Mouse (Mus musculus): ENCODE data around the gene Fndc1.
A peak's percentile ranks its signal among the peaks of the same experiment; 100 is the strongest.

Gene Fndc1

DNA sequence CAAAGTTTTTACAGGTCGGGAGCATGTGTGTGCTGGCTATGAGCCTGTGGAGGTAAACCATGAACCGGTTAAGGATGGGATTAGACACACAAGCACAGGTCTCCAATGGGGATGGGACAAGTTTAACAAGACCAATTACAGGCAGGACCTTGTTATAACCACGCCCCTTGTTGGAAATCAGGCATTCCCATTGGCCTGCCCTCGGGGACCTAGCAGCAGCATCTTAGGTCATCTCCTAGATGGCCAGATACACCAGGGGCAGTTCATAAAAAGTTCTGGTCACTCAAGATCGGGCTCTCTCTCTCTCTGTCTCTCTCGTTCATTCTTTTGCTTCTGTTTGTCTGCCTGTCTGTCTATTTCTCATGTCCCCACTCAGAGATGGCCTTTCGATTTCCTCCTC, 6.9 kb downstream of the Fndc1 start:
- DNase-seq (ENCODE audit: low spot score): no peak

DNA sequence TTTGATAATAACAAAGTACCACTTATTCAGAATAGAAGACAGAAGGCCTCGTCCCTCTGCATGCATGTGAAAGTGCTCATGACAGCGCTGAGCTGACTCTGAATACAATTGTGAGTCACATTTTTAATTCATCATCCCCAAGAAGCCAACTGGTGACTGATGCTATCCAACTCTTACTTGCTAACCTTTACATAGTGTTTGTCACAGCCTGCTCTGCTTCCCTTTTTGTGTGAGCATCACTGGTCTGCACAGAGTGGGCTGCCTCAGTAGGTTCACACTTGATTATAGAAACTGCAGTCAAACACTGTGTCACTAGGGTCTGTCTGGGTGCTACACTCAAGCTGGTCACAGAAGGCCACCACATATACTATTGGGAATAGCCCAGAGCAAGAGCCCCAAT, 10.5 kb downstream of the Fndc1 start:
- DNase-seq (ENCODE audit: low spot score): no peak

DNA sequence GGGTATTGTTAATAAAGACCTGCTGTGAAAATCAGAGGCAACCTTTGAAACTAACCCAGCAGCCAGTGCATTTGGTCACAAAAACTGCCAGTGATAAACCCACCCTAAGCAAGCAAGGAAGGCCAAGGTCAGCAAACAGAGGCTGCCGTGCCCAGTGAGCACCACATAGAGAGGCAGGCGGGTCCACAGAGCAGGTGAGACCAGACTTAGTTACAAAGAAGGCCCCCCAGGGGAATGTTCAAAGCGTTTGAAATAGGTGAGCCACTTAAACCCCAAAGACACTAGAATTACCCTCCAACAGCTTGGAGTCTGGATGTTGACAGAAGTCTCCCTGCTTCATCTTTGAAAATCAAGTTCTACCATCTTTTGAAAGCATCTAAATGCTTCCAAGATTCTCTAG, 12.7 kb downstream of the Fndc1 start:
- DNase-seq (ENCODE audit: low spot score): no peak

DNA sequence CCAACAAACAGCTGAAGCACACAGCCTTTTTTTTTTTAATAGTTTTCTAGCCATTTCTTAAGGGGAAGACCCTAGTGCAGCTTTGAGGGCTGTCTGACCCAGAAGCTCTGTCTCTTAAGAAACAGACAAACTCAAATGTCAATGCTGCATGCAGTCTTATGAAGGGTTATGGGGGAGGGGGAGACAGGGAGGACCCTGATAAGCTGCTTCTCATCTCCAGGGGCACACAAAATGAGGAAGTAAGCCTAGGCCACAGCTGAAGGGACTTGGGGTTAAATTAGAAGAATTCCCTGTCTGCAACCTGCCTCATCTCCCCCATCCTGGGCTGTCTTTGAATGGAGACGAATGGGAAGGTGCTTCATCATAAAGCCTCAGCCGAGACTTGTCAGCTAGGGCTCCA, 19.1 kb downstream of the Fndc1 start:
- DNase-seq (ENCODE audit: low spot score): no peak

DNA sequence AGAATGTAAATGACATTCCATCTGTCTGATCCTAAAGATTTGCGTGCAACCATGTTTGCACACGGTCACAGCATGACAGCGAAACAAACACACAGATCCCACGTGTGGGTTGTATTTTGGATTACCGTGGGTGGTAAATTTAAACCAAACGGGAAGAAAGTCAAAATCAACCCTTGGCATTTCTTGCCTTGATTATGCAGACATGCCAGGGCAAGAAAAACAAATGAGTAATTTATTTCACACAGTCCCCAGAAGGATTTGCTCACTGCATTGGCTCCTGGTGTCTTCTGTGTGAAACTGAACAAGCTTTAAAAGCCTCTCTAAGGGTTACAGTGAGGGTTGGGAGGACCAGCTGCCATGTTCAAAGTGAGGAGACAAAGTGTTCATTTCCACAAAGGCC, 22.0 kb downstream of the Fndc1 start:
- DNase-seq (ENCODE audit: low spot score): no peak

DNA sequence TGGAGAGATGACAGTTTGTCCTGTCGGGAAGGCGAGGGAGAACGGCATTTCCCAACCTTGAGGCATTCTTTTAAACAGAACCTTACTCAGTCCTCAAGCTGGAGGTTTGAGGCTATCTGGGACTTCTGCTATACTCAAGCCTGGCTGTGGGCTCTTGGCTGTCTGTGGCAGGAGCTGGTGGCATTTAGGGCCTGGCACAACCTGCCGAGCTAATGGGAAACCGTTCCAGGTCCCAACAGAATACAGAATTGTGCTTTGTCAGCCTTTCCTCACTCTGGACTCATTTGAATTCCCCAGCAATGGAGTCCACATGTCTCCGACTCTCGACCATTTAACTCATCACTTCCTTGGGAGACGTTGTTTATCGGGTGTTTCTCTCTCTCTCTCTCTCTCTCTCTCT, 24.6 kb downstream of the Fndc1 start:
- no peak for DNase-seq (ENCODE audit: low spot score)

DNA sequence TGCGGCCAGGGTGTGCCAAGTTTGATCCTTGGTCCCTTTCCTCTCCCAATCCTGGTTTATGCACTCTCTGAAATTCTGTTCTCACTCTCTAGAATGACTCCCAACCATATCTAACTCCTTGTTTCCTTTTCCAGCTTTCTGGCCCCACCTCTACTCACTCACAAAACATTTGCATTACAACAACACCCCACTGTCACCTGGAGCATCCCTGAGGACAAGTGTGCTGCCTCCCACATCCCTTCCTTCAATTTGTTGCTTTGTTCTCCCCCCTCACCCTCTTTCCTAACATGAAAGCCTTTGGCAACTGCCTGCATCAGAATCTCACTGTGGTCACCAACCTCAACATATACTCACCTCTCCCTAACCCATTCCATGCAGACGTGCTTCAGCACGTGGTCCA, 27.2 kb downstream of the Fndc1 start:
- no peak for DNase-seq (ENCODE audit: low spot score)

DNA sequence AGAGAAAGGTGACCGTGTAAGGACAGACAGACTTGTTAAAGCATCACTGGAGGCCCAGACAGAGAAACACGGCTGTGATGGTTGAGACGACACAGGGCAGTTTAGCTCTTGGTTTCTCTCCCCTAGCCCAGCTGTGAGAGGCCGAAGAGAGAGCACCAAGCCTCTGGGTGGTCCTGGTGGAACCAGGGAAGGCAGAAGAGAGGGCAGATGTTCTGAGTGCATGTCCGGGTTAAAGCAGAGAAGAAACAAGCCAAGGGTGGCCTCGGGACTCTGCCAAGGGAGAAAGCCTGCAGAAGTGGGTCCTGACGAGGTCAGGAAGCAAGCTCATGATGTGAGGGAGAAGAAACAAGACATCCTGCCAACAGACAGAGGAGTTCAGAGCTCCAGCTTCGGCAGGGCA, 31.5 kb downstream of the Fndc1 start:
- no peak for DNase-seq (ENCODE audit: low spot score)

DNA sequence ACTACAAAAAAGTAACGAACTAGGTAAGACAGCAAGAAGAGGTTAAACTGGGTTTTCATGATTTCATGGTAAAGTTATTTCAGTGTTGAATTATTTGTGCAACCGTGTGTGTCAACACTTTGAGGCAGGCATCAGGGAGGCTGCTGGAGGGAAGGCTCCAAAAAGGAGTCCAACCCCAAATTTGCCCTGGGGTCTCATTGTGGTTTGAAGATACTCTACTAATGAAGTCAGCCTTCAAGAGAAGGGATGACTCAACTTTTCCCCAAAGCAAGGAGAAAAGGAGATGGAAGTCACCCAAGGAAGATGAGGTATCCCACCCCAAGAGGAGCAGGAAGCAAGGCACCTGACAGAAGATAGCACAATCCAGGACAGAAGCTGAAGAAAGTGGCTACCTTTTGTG, 31.9 kb downstream of the Fndc1 start:
- DNase-seq (ENCODE audit: low spot score): no peak

DNA sequence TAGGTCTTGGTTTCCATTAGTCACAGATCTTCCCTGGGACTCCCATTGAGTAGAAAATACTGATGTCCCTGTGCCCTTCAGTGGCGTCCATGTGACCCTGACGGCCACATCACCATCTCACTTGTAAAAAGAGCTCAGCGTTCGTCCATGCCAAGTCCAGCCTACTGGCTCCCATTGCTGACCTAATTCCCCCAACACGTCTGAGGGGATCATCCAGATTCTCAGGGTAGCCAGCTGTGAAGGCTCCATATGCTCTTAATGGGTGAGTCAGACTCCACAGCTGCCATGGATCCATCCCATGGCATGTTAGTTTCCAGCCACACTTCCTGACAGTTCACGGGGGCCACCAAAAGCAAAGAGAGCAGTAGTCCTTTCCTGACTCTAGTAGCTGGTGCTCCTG, 33.0 kb downstream of the Fndc1 start:
- DNase-seq (ENCODE audit: low spot score): no peak

DNA sequence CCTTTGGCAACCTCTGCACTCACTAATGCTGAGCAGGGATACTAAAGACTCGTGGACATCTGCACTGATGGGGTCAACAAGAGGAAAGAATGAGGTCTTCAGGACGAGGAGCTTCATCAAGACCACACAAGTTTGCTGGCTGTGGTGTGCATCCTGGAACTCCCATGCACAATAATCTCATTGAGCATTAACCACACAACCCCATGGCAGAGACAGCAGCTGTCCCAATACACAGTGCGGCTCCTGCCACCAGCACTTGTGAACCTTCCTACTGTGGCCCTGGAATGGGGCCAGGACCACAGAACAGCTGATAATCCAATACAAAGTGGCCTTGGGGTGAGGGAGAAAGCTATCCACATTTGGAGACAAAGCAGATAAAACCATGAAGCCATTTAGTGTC, 36.6 kb downstream of the Fndc1 start:
- DNase-seq (ENCODE audit: low spot score): no peak

DNA sequence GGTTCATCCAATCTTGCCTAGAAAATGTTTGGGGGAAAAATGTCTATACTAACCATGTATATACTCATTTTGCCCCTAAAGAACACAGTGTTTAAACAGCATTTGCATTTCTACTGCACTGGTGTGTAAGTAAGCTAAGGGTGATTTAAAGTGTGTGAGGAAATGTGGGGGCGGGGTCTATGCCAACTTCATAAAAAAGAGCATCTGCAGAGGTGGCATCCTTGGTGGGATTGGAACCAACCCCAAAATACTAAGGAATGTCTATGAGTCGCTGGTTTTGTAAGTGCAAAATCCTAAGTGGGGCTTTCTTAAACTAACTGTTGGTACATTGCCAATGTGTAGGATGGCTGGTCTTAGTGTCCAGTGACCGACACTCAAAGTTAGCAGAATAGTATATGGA, 53.0 kb downstream of the Fndc1 start:
- DNase-seq (ENCODE audit: low spot score): no peak

DNA sequence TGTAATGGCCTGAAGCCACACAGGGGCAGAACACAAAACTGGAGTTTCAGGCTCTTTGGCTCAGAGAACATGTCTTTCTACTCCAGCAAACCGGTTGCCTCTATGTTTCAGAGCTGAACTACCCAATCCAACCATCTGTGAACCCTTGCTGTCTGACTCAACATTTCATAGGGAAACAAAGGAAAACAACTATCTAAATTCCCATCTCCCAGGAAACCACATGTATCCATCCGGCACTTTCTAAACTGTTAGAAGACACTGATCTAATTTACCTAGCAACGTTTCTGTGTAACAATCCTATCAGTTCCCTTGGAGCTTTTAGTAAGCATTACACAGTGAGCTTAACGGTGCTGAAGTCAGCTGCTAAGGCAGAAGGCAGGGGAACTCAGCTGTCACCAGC, 67.3 kb downstream of the Fndc1 start:
- no peak for DNase-seq (ENCODE audit: low spot score)

DNA sequence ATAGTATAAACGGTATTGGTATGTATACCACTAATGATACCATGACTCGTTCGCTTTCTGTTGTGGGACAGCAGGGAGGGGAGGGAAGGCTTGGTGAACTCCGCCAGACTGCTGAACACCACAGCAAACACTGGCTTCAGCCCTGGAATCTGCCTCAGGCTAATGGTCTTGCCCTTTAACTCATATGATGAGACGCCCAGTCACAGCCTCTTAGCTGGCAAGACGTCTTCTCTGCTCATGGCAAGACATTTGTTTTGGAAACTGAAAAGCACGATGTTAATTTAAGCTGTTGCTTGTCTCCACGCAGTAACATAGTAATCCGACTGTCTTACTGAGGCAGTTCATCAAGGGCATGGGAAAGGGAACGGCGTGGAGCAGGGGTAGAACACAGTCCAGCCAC, 72.1 kb downstream of the Fndc1 start:
- no peak for DNase-seq (ENCODE audit: low spot score)

DNA sequence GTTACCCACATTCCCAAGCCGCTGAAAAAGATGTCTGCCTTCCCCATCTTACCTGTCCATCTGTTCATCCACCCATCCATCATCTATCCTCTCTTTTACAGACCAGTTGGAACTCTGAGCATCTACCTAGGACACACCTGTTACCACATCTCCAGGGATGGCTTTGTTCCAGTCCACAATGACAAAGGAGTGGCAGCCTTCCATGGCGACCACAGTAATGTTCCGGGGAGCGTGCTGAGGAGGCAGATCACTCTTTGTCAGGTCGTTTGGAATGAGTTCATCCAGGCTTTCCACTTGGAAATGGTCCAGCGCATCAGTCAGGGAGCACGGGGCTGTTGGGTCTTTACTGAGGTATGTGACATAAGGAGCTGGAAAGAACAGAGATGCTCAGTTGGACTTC, 73.7 kb downstream of the Fndc1 start:
- no peak for DNase-seq (ENCODE audit: low spot score)

DNA sequence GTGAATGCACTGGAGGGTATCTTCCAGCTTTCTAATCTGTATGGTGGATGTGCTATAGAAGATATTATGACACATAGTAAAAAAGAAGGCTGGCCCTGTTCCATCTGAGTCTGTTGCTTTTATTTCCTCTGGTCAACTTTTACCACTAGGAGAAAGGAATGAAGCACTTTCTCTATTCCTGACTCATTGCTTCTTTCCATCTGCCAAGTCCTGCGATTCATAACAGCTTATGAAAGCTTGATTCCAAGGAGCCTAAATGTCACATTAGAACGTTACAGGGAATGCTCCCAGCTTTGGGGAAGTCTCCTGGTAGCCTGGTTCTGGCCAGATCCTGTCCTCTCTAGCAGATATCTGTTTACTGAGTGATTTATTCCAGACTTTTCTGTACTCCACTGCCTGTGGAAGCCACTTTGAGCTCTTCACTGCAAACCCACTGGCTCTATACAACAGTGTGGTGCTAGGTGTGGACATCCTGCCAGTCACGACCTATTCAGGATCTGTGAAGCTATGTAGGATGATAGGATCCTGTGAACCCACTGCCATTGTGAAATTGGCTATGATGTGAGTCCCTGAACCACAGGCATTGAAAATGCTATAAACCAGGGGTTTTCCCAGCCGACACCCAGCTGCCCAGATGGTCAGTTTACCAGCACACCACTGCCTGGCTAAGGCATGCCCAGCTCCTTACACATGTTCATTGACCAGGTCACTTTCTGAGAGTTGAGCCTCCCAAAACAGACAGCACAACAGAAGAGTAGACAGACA, 77.9 kb downstream of the Fndc1 start:
- no peak for DNase-seq (ENCODE audit: low spot score)

DNA sequence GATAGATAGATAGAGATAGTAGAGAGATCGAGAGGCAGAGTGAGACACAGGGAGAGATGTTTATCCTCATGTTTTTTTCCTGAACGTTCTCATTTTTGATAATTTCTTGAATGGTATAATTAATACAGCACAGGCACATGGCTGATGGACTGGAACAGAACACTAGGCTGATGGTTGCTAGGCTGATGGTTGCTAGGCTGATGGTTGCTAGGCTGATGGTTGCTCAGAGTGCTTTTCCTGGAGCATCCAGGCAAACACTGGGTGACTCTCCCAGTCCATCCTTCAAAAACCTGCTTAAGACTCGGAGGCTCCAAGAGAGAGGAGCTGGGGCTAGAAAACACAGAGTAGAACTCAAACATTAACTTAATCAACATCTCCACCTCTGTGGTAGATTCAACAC, 80.3 kb downstream of the Fndc1 start:
- DNase-seq (ENCODE audit: low spot score): no peak

DNA sequence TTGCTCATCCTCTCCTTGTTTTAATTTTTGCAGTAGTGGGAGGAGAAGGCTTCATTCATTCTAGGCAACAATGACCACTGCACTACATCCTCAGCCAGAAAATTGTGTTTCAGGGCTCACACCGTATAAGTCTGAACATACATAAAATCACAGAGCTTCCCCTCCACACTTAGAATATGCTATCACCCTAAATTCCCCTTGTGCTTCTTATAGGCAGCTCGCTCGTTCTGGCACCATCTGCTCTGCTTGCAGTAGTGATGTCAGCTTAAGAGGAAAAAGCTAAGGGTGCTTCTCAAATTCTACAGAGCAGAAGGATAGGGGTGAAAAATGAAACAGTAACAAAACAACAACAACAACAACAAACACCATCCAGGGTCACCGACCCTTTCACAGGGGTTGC, 82.1 kb downstream of the Fndc1 start:
- DNase-seq (ENCODE audit: low spot score): no peak

DNA sequence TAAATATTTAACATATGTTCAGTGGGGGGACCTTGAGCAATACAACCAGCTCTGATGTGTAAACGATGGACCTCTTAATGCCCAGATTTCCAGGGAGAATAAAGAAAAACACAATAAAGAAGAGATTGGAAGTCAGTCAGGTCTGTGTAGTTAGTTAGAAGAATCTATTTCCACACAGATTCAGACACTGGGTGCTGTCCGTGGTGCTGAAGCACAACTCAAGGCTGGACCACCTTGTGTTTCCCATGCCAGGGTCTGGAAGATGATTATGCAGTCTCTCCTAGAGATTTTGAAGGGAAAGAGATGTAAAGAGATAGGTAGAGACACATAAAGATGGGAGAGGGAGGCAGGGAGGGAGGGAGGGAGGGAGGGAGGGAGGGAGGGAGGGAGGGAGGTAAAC, 86.1 kb downstream of the Fndc1 start:
- peak; percentile 91 for DNase-seq (ENCODE audit: low spot score)

DNA sequence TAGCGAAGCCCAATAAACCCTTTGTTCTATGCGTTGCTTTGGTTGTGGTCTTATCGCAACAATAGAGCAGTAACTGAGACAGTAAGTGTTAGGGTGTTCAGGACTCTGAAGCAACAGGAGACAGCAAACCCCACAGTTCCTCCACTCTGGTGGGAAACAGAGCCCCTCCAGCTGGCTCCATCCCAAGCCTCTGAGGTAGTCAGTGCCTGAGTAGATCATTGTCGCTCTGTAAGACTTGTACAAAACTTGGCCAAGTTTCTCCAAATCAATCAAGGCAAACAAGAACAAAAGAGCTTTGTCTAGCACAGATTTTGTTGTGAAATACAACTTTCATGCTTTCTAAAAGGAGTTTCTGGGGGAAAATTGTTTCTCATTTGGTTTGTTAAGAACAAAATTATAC, 104.1 kb downstream of the Fndc1 start:
- no peak for DNase-seq (ENCODE audit: low spot score)

DNA sequence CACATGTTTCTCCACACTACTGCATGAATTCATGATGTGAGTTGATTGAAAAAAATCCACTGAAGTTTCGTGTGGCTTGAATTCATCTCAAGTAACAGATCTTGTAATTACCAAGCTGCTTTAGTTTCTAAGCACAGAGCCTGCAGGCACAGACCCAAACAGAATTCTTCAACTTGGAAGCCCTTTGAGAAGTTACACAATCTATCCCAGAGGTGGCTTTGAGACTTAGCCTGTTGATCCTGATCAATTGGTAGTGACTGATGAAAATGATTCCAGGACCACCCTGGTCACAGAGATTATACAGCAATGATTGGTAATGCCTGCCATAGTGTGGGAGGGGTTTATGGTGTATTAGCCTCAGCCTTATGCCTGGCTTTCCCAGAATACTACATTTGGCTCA, 108.2 kb downstream of the Fndc1 start:
- no peak for DNase-seq (ENCODE audit: low spot score)

DNA sequence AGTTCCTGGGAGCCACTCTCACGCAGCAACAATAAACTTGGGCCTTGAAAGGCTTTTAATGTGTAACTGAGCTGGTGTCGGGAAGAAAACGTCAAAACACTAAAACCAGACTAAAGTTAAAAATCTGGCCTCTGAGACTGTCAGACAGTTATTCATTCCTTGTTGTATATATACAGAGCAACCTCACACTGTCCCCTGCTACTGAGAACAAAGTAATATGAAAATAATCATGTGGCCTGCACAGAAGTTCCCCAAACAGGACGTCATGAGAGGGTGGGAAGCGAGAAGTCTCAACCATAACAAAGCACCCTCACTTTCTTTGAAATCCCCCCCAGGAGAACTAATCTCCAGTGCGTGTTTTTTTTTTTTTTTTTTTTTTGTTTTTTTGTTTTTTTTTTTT, 109.2 kb downstream of the Fndc1 start:
- no peak for DNase-seq (ENCODE audit: low spot score)

DNA sequence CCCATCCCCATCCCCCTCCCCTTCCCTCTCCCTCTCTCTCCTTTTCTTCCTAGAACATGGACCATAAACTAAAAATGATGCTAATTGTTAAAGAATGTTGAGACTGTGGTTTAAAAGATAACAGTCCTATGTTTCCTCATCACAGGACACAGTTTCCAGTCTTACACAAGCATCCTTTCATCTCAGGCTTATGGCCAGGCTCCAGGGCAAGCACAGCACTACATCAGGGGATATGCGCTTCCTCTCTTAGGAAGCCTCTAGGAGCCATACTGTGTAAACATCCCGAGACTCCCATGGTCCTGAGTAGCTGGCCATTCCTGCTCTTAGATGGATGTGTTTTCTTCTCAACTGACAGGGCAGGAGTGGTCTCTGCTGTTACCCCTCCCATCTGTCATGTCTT, 114.1 kb downstream of the Fndc1 start:
- DNase-seq (ENCODE audit: low spot score): no peak

DNA sequence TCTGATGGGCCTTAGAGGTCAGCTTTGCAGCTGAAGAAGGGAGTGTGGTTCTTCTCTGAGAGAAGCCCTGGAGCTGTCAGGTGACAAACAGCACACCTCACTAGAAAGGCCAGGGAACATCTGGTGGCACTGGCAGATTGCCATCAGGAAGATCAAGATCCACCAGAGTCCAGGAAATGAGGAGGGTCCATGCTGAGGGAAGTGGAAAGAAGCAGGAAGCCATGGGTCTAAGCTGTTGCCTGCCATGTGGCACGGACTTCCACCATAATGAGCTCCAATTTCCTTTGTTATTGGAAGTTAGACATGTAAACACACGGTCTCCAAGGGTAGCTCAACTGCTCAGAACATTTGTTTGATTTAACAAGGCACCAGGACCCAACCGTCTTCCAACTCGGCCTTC, 120.0 kb downstream of the Fndc1 start:
- no peak for DNase-seq (ENCODE audit: low spot score)

DNA sequence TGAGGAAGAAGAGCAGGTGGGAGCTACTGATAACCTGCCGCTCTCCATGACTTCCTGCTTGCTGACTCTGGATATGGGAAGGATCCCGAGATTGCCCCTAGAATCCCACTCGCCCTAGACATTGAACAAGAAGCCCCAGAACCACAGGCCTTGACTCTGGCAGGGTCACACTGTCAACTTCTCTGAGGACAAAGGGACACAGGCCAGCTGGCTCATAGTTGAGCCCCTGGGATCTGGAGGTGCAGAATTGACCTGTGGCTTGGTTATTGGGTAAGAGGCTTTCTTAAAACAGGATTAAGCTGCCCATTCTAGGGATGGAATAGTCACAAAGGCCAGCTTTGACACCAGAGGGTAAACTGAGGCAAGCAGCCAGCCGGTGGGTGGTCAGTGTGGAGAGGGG, 136.8 kb downstream of the Fndc1 start:
- no peak for DNase-seq (ENCODE audit: low spot score)

Measured in embryo, embryonic 10 days (tissue).